Mouse (Mus musculus) lung, adult 2 months (tissue): ENCODE results near the gene Rab29. TPM values are rescaled to one million over a fixed set of nuclear protein-coding genes. Genes with fewer than 3 reads are reported as not detected.

Experiments
- DNase-seq: peaks from one replicate; pipeline ENCODE4 v3.0.0; 2022
- H3K4me1 ChIP-seq: fragments of 200-500 bp; 2 replicates; pipeline ENCODE4 v1.6.1; 2011; ENCODE audit warnings: low read length; ENCODE audit not compliant: control insufficient read depth, insufficient read depth
- H3K4me3 ChIP-seq: fragments of 200-500 bp; replicated peaks from 2 replicates; pipeline ENCODE3; 2011; ENCODE audit warnings: low read depth, mild to moderate bottlenecking, control low read depth, low read length; ENCODE audit errors: extremely low read depth
- CTCF ChIP-seq: fragments of 200-500 bp; IDR thresholded peaks from 2 replicates; pipeline ENCODE4 v1.5.1; 2011; ENCODE audit warnings: mild to moderate bottlenecking, low read length, control low read depth; ENCODE audit not compliant: insufficient read depth
- POLR2A ChIP-seq: fragments of 200-500 bp; IDR thresholded peaks from 2 replicates; pipeline ENCODE4 v1.6.1; 2011; ENCODE audit warnings: low read depth, mild to moderate bottlenecking, control low read depth, low read length, borderline replicate concordance; ENCODE audit errors: extremely low read depth
- WGBS: fragments of 180-500 bp; shearing (Covaris S2); methylation state at CpG from one replicate; pipeline ENCODE4 v1.1.7; 2018; 5-methylcytosine and 5-hydroxymethylcytosine counted together
- polyA plus RNA-seq: library from polyadenylated mRNA; depleted of rRNA; stranded (reverse); fragments of >200 nt; gene quantifications from 2 replicates; pipeline ENCODE4 v1.2.3, GENCODE M21; 2012; rRNA removed

The Rab29 gene
- polyA plus RNA-seq, 1 experiment = 31.5 TPM

DNA sequence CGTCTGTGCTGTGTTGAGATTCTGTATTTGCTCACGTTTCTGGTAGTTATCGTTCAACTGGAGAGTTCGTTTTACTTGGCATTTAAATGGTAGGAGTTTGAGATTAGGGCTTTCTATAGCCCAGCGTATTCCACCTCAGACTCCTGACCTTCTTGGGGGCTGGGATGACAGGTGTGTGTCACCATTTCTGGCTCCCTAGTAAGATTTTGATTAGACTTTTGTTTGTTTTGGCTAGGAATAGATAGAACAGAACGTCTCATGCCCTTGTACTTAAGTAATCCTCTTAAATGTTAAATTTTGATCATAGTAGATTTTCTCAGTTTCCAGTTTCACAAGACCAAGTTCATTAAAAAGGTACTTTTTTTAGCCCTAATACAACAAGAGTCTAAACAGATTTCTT is 50.6 kb downstream of the Rab29 start:
- DNase-seq = no peak
- TF ChIP-seq CTCF (no peak), POLR2A (no peak)
- H3K4me1 ChIP-seq = peaks cover 5% of the 10 kb centered on the region; the same call in 1 of the 2 replicates
- 62% methylated on average over 6 of the region's 6 CpGs for whole genome bisulfite sequencing
- no peak overlapping the region for H3K4me3 ChIP-seq

DNA sequence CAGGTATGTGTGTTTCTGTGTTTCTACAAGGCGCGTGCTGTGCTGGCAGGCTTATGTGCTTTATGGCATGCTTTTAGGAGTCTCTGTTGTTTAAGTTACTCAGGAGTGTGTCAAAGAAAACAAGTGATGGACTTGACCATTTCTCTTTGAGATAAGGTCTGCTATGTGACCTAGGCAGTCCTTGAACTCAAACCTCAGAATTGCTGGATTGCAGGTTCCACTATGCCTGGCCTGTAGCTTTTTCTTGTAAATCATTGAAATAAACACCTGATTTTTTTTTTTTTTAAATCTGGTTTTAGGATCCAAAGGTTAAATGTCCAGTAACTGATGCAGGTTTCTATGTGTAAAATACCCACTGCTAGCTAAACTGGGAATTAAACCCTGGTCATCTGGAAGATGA is 52.0 kb downstream of the Rab29 start:
- no peak for TF ChIP-seq POLR2A
- no peak for TF ChIP-seq CTCF
- Histone ChIP-seq H3K4me3 (no peak overlapping the region), H3K4me1 (peaks cover 5% of the 10 kb centered on the region; the same call in 1 of the 2 replicates)
- 93% methylated on average over 2 of the region's 2 CpGs for WGBS
- DNase-seq = no peak

DNA sequence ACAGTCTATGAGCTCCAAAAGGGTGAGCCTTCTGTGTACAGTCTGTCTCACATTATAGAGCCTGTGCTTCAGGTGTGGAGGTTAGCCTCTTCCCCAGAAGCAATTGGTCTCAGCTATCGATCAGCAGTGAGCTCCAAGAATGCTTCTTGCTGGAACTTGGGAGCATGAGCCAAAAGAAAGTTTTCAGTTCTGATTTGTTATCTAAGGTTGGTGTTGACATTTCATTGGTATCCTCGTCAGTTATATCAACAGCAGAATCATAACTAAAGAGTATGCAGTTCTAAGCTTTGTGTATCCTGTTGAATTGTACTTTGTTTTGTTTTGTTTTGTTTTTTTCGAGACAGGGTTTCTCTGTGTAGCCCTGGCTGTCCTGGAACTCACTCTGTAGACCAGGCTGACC is 55.1 kb downstream of the Rab29 start:
- WGBS = 66% methylated on average over 3 of the region's 3 CpGs
- Histone ChIP-seq H3K4me1 (peaks cover 5% of the 10 kb centered on the region; the same call in 1 of the 2 replicates), H3K4me3 (no peak overlapping the region)
- no peak for DNase-seq
- TF ChIP-seq CTCF (no peak), POLR2A (no peak)

Other genes starting within 250 kb of the Rab29 start
- gene Ctse, start 228.9 kb upstream of the Rab29 start, polyA plus RNA-seq = 0.60 and 0.65 TPM in 2 replicates
- gene Rab7b, start 178.5 kb upstream of the Rab29 start, polyA plus RNA-seq = 7.4 and 8.4 TPM in 2 replicates
- gene Slc26a9, start 123.2 kb upstream of the Rab29 start, polyA plus RNA-seq = 25.6 and 38.8 TPM in 2 replicates
- 1.8 and 2.6 TPM in 2 replicates for gene Pm20d1, start 69.8 kb upstream of the Rab29 start, polyA plus RNA-seq
- gene Slc41a1, start 39.7 kb upstream of the Rab29 start, polyA plus RNA-seq = 48.5 and 61.2 TPM in 2 replicates
- 5.6 and 11.3 TPM in 2 replicates for gene Nucks1, start 43.3 kb downstream of the Rab29 start, polyA plus RNA-seq
- gene Slc45a3, start 95.7 kb downstream of the Rab29 start, polyA plus RNA-seq = 14.0 and 14.2 TPM in 2 replicates
- 27.0 and 39.9 TPM in 2 replicates for gene Elk4, start 140.4 kb downstream of the Rab29 start, polyA plus RNA-seq
- gene Mfsd4a, start 200.8 kb downstream of the Rab29 start, polyA plus RNA-seq = 5.0 and 6.1 TPM in 2 replicates